Mouse (Mus musculus): ENCODE data around the gene Nob1. TPM values are rescaled to one million over a fixed set of nuclear protein-coding genes. Genes with fewer than 3 reads are reported as not detected.
A peak's percentile ranks its signal among the peaks of the same experiment; 100 is the strongest.

The Nob1 gene
- polyA plus RNA-seq, 1 experiment from 2014 or later = 82.4 TPM

GRCm38 (mm10) chr8:107462423-107462822 lies 37.6 kb upstream of the Nob1 start:
- H3K4me2 ChIP-seq (ENCODE audit: low read depth, low read length) = no peak overlapping the region
- no peak overlapping the region for H3K9ac ChIP-seq (replicated peaks; ENCODE audit: low read length)
- peaks cover 3% of the 10 kb centered on the region for H3K36me3 ChIP-seq (replicated peaks; ENCODE audit: control insufficient read depth, insufficient read depth, low read depth, low read length)
- no peaks in the 10 kb centered on the region for H3K27me3 ChIP-seq (ENCODE audit: control insufficient read depth, insufficient read depth, low read length)
- no peak for ATAC-seq (replicated peaks; ENCODE audit: insufficient number of reproducible peaks, low FRiP score, low TSS enrichment, low read depth)
- 94% methylated on average over 5 of the region's 5 CpGs for WGBS
- H3K27ac ChIP-seq (replicated peaks; ENCODE audit: low read depth, low read length) = no peak overlapping the region
- DNase-seq (ENCODE audit: low spot score) = no peak
- H3K9me3 ChIP-seq (replicated peaks; ENCODE audit: control insufficient read depth, low read length) = no peaks in the 10 kb centered on the region
- no peak overlapping the region for H3K4me3 ChIP-seq (ENCODE audit: low read depth, low read length)
- H3K4me1 ChIP-seq (ENCODE audit: control insufficient read depth, insufficient read depth, low read length) = no peaks in the 10 kb centered on the region

GRCm38 (mm10) chr8:107458281-107458680 lies 33.4 kb upstream of the Nob1 start:
- no peaks in the 10 kb centered on the region for H3K4me1 ChIP-seq (ENCODE audit: control insufficient read depth, insufficient read depth, low read length)
- 49% methylated on average over 6 of the region's 6 CpGs for whole genome bisulfite sequencing
- H3K4me2 ChIP-seq (ENCODE audit: low read depth, low read length) = no peak overlapping the region
- H3K27ac ChIP-seq (replicated peaks; ENCODE audit: low read depth, low read length) = no peak overlapping the region
- peak; percentile 59; the same call in 1 of the 2 replicates for ATAC-seq (replicated peaks; ENCODE audit: insufficient number of reproducible peaks, low FRiP score, low TSS enrichment, low read depth)
- H3K4me3 ChIP-seq (ENCODE audit: low read depth, low read length) = no peak overlapping the region
- H3K9me3 ChIP-seq (replicated peaks; ENCODE audit: control insufficient read depth, low read length) = no peaks in the 10 kb centered on the region
- peaks cover 3% of the 10 kb centered on the region for H3K36me3 ChIP-seq (replicated peaks; ENCODE audit: control insufficient read depth, insufficient read depth, low read depth, low read length)
- H3K9ac ChIP-seq (replicated peaks; ENCODE audit: low read length) = no peak overlapping the region
- DNase-seq (ENCODE audit: low spot score) = no peak
- no peaks in the 10 kb centered on the region for H3K27me3 ChIP-seq (ENCODE audit: control insufficient read depth, insufficient read depth, low read length)

DNA sequence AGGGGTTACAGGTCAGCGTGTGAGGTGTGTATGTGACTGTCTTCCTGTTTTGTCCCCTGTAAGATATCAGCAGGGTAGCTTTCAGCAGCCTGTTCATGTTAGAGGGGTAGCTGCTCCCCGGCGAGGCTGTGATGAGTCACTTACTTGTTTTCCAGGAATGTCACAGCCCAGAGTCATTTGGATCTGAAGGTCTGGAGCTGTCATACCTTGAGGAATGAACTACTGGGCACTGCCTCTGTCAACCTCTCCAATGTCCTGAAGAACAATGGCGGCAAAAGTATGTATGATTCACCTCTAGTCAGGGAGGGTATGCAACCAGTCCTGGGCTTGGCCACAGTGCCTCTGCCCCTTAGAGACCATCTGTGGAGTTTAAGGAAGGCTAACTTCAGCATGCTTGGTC lies 32.9 kb upstream of the Nob1 start:
- H3K4me2 ChIP-seq (ENCODE audit: low read depth, low read length) = no peak overlapping the region
- H3K9me3 ChIP-seq (replicated peaks; ENCODE audit: control insufficient read depth, low read length) = no peaks in the 10 kb centered on the region
- H3K36me3 ChIP-seq (replicated peaks; ENCODE audit: control insufficient read depth, insufficient read depth, low read depth, low read length) = peaks cover 3% of the 10 kb centered on the region
- H3K27ac ChIP-seq (replicated peaks; ENCODE audit: low read depth, low read length) = no peak overlapping the region
- H3K4me3 ChIP-seq (ENCODE audit: low read depth, low read length) = no peak overlapping the region
- DNase-seq (ENCODE audit: low spot score) (no peak), ATAC-seq (replicated peaks; ENCODE audit: insufficient number of reproducible peaks, low FRiP score, low TSS enrichment, low read depth) (no peak)
- no peak overlapping the region for H3K9ac ChIP-seq (replicated peaks; ENCODE audit: low read length)
- no peaks in the 10 kb centered on the region for H3K4me1 ChIP-seq (ENCODE audit: control insufficient read depth, insufficient read depth, low read length)
- H3K27me3 ChIP-seq (ENCODE audit: control insufficient read depth, insufficient read depth, low read length) = no peaks in the 10 kb centered on the region
- WGBS = 54% methylated on average over 4 of the region's 4 CpGs

DNA sequence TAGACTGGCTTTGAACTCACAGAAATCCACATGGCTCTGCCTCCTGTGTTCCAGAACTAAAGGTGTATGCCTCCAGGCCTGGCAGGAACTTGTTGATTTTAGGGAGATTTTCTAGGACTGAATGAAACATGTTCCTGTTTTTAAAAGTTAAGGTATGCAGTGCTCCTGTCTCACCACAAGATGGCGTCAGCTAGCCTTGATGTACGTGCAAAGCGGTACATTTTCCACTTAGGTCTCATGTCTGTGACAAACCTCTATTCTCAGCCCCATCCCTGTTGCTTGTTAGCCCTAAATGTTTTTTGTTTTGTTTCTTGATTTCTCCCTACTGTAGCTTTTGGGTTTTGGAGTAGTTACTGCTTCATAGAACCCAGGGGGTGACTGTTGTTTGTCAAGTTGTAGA lies 30.4 kb upstream of the Nob1 start:
- peak; percentile 77 for DNase-seq (ENCODE audit: low spot score)
- H3K27ac ChIP-seq (replicated peaks; ENCODE audit: low read depth, low read length) = no peak overlapping the region

DNA sequence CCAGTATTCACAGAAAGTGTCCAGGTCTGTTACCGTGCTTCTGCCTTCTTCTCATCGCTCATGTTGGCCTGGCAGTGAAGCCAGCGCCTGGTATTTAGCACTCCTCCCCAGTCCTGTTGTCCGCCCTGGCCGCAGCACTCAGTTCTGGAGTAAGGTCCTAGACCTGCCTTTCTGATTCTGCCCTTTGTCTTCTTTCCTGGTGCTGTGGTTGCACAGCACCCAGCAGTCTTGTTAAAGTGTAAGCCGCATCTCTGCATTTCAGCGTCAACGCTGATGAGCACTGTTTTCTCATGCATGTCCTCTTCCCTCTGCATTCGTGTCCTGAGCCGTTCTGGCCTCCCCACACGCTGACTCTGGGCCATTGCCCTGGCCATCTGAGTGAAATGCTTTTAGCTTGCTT lies 28.5 kb upstream of the Nob1 start:
- no peaks in the 10 kb centered on the region for H3K4me1 ChIP-seq (ENCODE audit: control insufficient read depth, insufficient read depth, low read length)
- DNase-seq (ENCODE audit: low spot score) = no peak
- WGBS = 95% methylated on average over 11 of the region's 11 CpGs

More for the DNA sequence above, 30.4 kb upstream of the Nob1 start:
- Histone ChIP-seq H3K27me3 (ENCODE audit: control insufficient read depth, insufficient read depth, low read length) (no peaks in the 10 kb centered on the region), H3K9ac (replicated peaks; ENCODE audit: low read length) (no peak overlapping the region), H3K4me3 (ENCODE audit: low read depth, low read length) (no peak overlapping the region), H3K4me2 (ENCODE audit: low read depth, low read length) (no peak overlapping the region), H3K36me3 (replicated peaks; ENCODE audit: control insufficient read depth, insufficient read depth, low read depth, low read length) (peaks cover 3% of the 10 kb centered on the region), H3K4me1 (ENCODE audit: control insufficient read depth, insufficient read depth, low read length) (no peaks in the 10 kb centered on the region), H3K9me3 (replicated peaks; ENCODE audit: control insufficient read depth, low read length) (no peaks in the 10 kb centered on the region)
- ATAC-seq (replicated peaks; ENCODE audit: insufficient number of reproducible peaks, low FRiP score, low TSS enrichment, low read depth) = no peak
- 10% methylated on average over 3 of the region's 3 CpGs for WGBS

DNA sequence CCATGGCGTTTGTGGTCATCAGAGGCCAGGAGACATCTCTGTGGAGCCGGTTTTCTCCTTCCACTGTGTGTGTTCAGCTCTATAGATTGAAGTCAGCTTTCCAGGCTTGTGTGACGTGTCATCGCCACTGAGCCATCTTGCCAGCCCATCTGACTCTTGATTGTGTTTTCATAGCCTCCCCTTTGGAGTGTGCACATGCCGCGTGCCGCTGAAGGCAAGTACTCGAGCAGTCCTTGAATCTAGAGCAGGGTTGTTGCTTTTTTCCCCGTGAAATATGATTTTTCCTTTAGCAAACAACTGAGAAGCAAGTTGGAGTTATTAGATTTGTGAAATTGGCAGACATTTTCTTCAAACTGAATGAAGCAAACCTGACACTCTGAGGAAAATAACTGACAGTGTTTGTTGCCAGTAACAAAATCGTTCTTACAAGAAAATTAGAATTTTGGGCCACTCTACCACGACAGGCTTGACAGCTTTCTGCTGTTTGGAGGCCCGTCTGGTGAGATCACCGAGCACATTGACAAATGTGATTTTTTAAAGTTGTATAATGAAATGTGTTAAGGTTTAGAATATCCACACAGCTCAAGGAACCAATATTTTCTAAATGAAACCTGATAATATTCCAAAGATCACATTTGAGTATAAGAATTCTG lies 26.7 kb upstream of the Nob1 start:
- ATAC-seq (replicated peaks; ENCODE audit: insufficient number of reproducible peaks, low FRiP score, low TSS enrichment, low read depth) = no peak
- no peaks in the 10 kb centered on the region for H3K4me1 ChIP-seq (ENCODE audit: control insufficient read depth, insufficient read depth, low read length)
- WGBS = 90% methylated on average over 13 of the region's 13 CpGs
- no peaks in the 10 kb centered on the region for H3K9me3 ChIP-seq (replicated peaks; ENCODE audit: control insufficient read depth, low read length)
- no peak overlapping the region for H3K4me2 ChIP-seq (ENCODE audit: low read depth, low read length)
- H3K27me3 ChIP-seq (ENCODE audit: control insufficient read depth, insufficient read depth, low read length) = no peaks in the 10 kb centered on the region
- no peaks in the 10 kb centered on the region; the same call in 1 of the 2 replicates for H3K36me3 ChIP-seq (replicated peaks; ENCODE audit: control insufficient read depth, insufficient read depth, low read depth, low read length)
- no peak overlapping the region for H3K27ac ChIP-seq (replicated peaks; ENCODE audit: low read depth, low read length)
- no peak for DNase-seq (ENCODE audit: low spot score)
- no peak overlapping the region for H3K9ac ChIP-seq (replicated peaks; ENCODE audit: low read length)
- H3K4me3 ChIP-seq (ENCODE audit: low read depth, low read length) = no peak overlapping the region

More for the DNA sequence above, 28.5 kb upstream of the Nob1 start:
- no peak overlapping the region for H3K4me2 ChIP-seq (ENCODE audit: low read depth, low read length)
- peaks cover 3% of the 10 kb centered on the region; the same call in 1 of the 2 replicates for H3K36me3 ChIP-seq (replicated peaks; ENCODE audit: control insufficient read depth, insufficient read depth, low read depth, low read length)
- no peak overlapping the region for H3K4me3 ChIP-seq (ENCODE audit: low read depth, low read length)
- no peaks in the 10 kb centered on the region for H3K9me3 ChIP-seq (replicated peaks; ENCODE audit: control insufficient read depth, low read length)
- no peak overlapping the region for H3K9ac ChIP-seq (replicated peaks; ENCODE audit: low read length)
- H3K27ac ChIP-seq (replicated peaks; ENCODE audit: low read depth, low read length) = no peak overlapping the region
- no peak for ATAC-seq (replicated peaks; ENCODE audit: insufficient number of reproducible peaks, low FRiP score, low TSS enrichment, low read depth)
- H3K27me3 ChIP-seq (ENCODE audit: control insufficient read depth, insufficient read depth, low read length) = no peaks in the 10 kb centered on the region

GRCm38 (mm10) chr8:107449655-107450054 lies 24.8 kb upstream of the Nob1 start:
- DNase-seq (ENCODE audit: low spot score) (no peak), ATAC-seq (replicated peaks; ENCODE audit: insufficient number of reproducible peaks, low FRiP score, low TSS enrichment, low read depth) (no peak)
- H3K4me3 ChIP-seq (ENCODE audit: low read depth, low read length) = no peak overlapping the region
- no peak overlapping the region for H3K9ac ChIP-seq (replicated peaks; ENCODE audit: low read length)
- no peak overlapping the region for H3K27ac ChIP-seq (replicated peaks; ENCODE audit: low read depth, low read length)
- no peak overlapping the region for H3K4me2 ChIP-seq (ENCODE audit: low read depth, low read length)
- H3K27me3 ChIP-seq (ENCODE audit: control insufficient read depth, insufficient read depth, low read length) = no peaks in the 10 kb centered on the region
- 72% methylated on average over 6 of the region's 6 CpGs for WGBS
- no peaks in the 10 kb centered on the region; the same call in 1 of the 2 replicates for H3K36me3 ChIP-seq (replicated peaks; ENCODE audit: control insufficient read depth, insufficient read depth, low read depth, low read length)
- H3K9me3 ChIP-seq (replicated peaks; ENCODE audit: control insufficient read depth, low read length) = no peaks in the 10 kb centered on the region
- H3K4me1 ChIP-seq (ENCODE audit: control insufficient read depth, insufficient read depth, low read length) = no peaks in the 10 kb centered on the region

DNA sequence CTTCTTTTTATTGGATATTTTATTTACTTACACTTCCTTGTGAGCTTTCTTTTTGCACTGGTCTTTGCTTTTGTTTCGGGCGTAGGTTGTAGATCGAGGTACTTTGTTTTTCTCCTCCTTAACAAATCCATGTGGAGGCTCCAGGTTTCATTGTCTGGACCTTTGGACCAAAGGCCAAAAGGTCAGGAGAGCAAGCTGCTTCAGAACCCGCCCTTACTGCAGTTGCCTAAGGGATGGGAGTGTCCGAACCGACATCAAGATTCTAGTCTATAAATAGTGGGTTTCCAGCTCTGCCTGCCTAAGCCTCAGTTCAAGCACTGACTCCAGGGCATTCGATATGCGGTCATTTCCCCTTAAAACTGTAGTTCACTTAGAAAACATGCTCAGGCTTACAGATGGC lies 24.3 kb upstream of the Nob1 start:
- no peaks in the 10 kb centered on the region for H3K27me3 ChIP-seq (ENCODE audit: control insufficient read depth, insufficient read depth, low read length)

More for the DNA sequence above, 24.3 kb upstream of the Nob1 start:
- no peak overlapping the region for H3K27ac ChIP-seq (replicated peaks; ENCODE audit: low read depth, low read length)
- H3K9ac ChIP-seq (replicated peaks; ENCODE audit: low read length) = no peak overlapping the region
- DNase-seq (ENCODE audit: low spot score) (no peak), ATAC-seq (replicated peaks; ENCODE audit: insufficient number of reproducible peaks, low FRiP score, low TSS enrichment, low read depth) (no peak)
- no peaks in the 10 kb centered on the region; the same call in 1 of the 2 replicates for H3K36me3 ChIP-seq (replicated peaks; ENCODE audit: control insufficient read depth, insufficient read depth, low read depth, low read length)
- no peak overlapping the region for H3K4me2 ChIP-seq (ENCODE audit: low read depth, low read length)
- H3K9me3 ChIP-seq (replicated peaks; ENCODE audit: control insufficient read depth, low read length) = no peaks in the 10 kb centered on the region
- 37% methylated on average over 8 of the region's 8 CpGs for WGBS
- H3K4me3 ChIP-seq (ENCODE audit: low read depth, low read length) = no peak overlapping the region
- H3K4me1 ChIP-seq (ENCODE audit: control insufficient read depth, insufficient read depth, low read length) = no peaks in the 10 kb centered on the region
